Mouse (Mus musculus) olfactory bulb, adult 2 months (tissue): ENCODE measurements around the gene Atp2a3.

Experiments
- CTCF ChIP-seq: fragments of 200-500 bp; IDR thresholded peaks from 2 replicates; pipeline ENCODE4 v1.5.1; 2012; ENCODE audit warnings: low read depth, mild to moderate bottlenecking, low read length, moderate library complexity; ENCODE audit not compliant: insufficient read depth
- POLR2A ChIP-seq: fragments of 200-500 bp; IDR thresholded peaks from 2 replicates; pipeline ENCODE4 v1.6.1; 2012; ENCODE audit warnings: mild to moderate bottlenecking, low read depth, low read length, moderate library complexity; ENCODE audit not compliant: insufficient read depth

DNA sequence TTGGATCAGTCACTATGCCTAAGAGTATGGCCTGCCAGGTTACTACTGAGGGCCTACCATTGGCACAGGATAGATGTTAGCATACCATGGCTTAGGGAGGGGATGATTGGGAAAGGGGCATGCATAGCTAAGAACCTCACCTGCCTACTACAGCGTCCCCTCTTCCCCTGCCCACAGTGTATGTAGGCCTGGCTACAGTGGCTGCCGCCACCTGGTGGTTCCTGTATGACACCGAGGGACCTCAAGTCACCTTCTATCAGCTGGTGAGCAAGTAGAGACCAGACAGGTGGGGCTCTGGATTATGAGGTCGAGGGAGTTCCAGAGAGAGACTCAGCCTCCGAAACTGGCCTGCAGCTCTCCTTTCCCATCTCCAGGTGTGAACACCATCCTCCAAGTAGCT, 22.3 kb downstream of the Atp2a3 start:
- TF ChIP-seq CTCF, result no peak
- no peak for TF ChIP-seq POLR2A
